Mouse (Mus musculus) WW6 (cell line): ENCODE data around the gene Agpat2.

Experiments used
- DNase-seq: peaks from one replicate; pipeline ENCODE4 v3.0.0-alpha.2; 2013; ENCODE audit warnings: low read depth, low spot score

The Agpat2 gene

GRCm38 (mm10) chr2:26603720-26604671, at the start of gene Agpat2:
Gene Agpat2 (minus strand): TSS chr2:26604417.
- peak; percentile 63 for DNase-seq

- no peak for DNase-seq
Measured at GRCm38 (mm10) chr2:26646643-26647293, 42.6 kb upstream of the Agpat2 start.

GRCm38 (mm10) chr2:26643942-26644341, 39.7 kb upstream of the Agpat2 start:
- no peak for DNase-seq

GRCm38 (mm10) chr2:26641006-26641647, 36.9 kb upstream of the Agpat2 start:
- no peak for DNase-seq

GRCm38 (mm10) chr2:26639838-26640830, 35.9 kb upstream of the Agpat2 start:
- no peak for DNase-seq

GRCm38 (mm10) chr2:26639083-26639482, 34.9 kb upstream of the Agpat2 start:
- DNase-seq: no peak

- DNase-seq: no peak
Measured at GRCm38 (mm10) chr2:26638572-26638971, 34.4 kb upstream of the Agpat2 start.

- DNase-seq: no peak
Measured at GRCm38 (mm10) chr2:26638039-26638438, 33.8 kb upstream of the Agpat2 start.

GRCm38 (mm10) chr2:26637316-26637932, 33.2 kb upstream of the Agpat2 start:
- DNase-seq: no peak

GRCm38 (mm10) chr2:26636325-26636635, 32.1 kb upstream of the Agpat2 start:
- DNase-seq: no peak

- DNase-seq: no peak
Measured at GRCm38 (mm10) chr2:26635489-26636324, 31.5 kb upstream of the Agpat2 start.

- DNase-seq: no peak
Measured at GRCm38 (mm10) chr2:26634629-26635488, 30.6 kb upstream of the Agpat2 start.

- DNase-seq: no peak
Measured at GRCm38 (mm10) chr2:26633953-26634530, 29.8 kb upstream of the Agpat2 start.

GRCm38 (mm10) chr2:26632541-26633395, 28.6 kb upstream of the Agpat2 start:
- no peak for DNase-seq

- DNase-seq: no peak
Measured at GRCm38 (mm10) chr2:26628792-26629437, 24.7 kb upstream of the Agpat2 start.

- no peak for DNase-seq
Measured at GRCm38 (mm10) chr2:26627921-26628739, 23.9 kb upstream of the Agpat2 start, which contains the start of gene Fam69b. Gene Fam69b (plus strand): TSS chr2:26628457.
